Mouse (Mus musculus) frontal cortex, postnatal 14 days (tissue): ENCODE results near the gene Actr6.
A peak's percentile ranks its signal among the peaks of the same experiment; 100 is the strongest.
"Not testable (repeated sequence)": the region's sequence is repeated elsewhere in the genome, so short reads cannot be mapped to it uniquely, and the experiment has no call there.

ENCODE experiments used
- DNase-seq, 2 experiments: peaks; one replicate each; pipeline ENCODE4 v3.0.0; 2022; ENCODE audit warnings: low spot score in 2 of 2

Actr6 gene

GRCm38 (mm10) chr10:89738395-89738794 lies 6.3 kb upstream of the Actr6 start:
- DNase-seq: no peak

- no peak for DNase-seq
These were observed 5.8 kb upstream of the Actr6 start for GRCm38 (mm10) chr10:89737887-89738286.

- DNase-seq: no peak
These were observed 5.0 kb upstream of the Actr6 start for GRCm38 (mm10) chr10:89737092-89737491.

- no peak for DNase-seq
These were observed 754 bp downstream of the Actr6 start for GRCm38 (mm10) chr10:89731341-89731740.

- DNase-seq: no peak
These were observed 1.7 kb downstream of the Actr6 start for GRCm38 (mm10) chr10:89730386-89730785.

GRCm38 (mm10) chr10:89722247-89723195 lies 9.6 kb downstream of the Actr6 start:
- no peak for DNase-seq

GRCm38 (mm10) chr10:89720796-89721195 lies 11.3 kb downstream of the Actr6 start:
- DNase-seq: no peak

GRCm38 (mm10) chr10:89720252-89720651 lies 11.8 kb downstream of the Actr6 start:
- no peak for DNase-seq

GRCm38 (mm10) chr10:89714910-89715309 lies 17.2 kb downstream of the Actr6 start:
- no peak for DNase-seq

- DNase-seq: no peak
These were observed 23.4 kb downstream of the Actr6 start for GRCm38 (mm10) chr10:89708720-89709119.

- no peak for DNase-seq
These were observed 24.7 kb downstream of the Actr6 start for GRCm38 (mm10) chr10:89707397-89707796.

GRCm38 (mm10) chr10:89703042-89703441 lies 29.1 kb downstream of the Actr6 start:
- no peak for DNase-seq

- no peak for DNase-seq
These were observed 34.1 kb downstream of the Actr6 start for GRCm38 (mm10) chr10:89697956-89698355.

GRCm38 (mm10) chr10:89696270-89696669 lies 35.8 kb downstream of the Actr6 start:
- not testable (repeated sequence) for DNase-seq

GRCm38 (mm10) chr10:89695194-89695911 lies 36.7 kb downstream of the Actr6 start:
- no peak for DNase-seq

- no peak for DNase-seq
These were observed 42.1 kb downstream of the Actr6 start for GRCm38 (mm10) chr10:89690021-89690420.

GRCm38 (mm10) chr10:89687455-89687854 lies 44.6 kb downstream of the Actr6 start:
- no peak for DNase-seq

GRCm38 (mm10) chr10:89686139-89686808 lies 45.8 kb downstream of the Actr6 start, which contains the start of gene Scyl2:
Gene Scyl2, minus strand, starts transcription at chr10:89686285.
- DNase-seq: peak; percentile 90 to 91

GRCm38 (mm10) chr10:89685391-89686138 lies 46.5 kb downstream of the Actr6 start:
- no peak for DNase-seq

GRCm38 (mm10) chr10:89682961-89683360 lies 49.1 kb downstream of the Actr6 start:
- DNase-seq: no peak

GRCm38 (mm10) chr10:89682157-89682556 lies 49.9 kb downstream of the Actr6 start:
- no peak for DNase-seq
